Mouse (Mus musculus): ENCODE results near the gene Anks1b. TPM values are rescaled to one million over a fixed set of nuclear protein-coding genes. Genes with fewer than 3 reads are reported as not detected.

Gene Anks1b
- polyA plus RNA-seq, 2 experiments from 2014 or later: 0.19 TPM; not detected in 1

DNA sequence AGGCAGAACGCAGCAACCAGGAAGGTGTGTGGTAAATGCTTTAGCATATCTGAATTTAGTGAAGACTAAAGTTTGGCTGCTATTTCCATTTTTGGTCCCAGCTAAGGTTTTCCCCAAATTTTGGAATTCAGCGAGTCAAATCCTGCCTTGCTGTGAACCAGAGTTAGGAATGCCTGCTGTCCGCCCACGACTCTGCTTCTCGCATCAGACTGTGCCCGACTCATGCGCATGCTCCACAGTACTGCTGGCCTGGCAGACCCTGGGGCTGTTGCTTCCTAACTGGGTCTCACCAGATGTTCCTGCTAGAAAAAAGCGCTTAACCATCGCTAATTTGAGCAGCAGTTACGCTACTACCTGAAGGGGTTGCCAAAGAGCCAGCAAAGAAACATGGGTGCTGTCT is 801.1 kb downstream of the Anks1b start:
- ATAC-seq: no peak

- ATAC-seq: no peak
Observed at GRCm38 (mm10) chr10:90677421-90677820, 804.1 kb downstream of the Anks1b start.

DNA sequence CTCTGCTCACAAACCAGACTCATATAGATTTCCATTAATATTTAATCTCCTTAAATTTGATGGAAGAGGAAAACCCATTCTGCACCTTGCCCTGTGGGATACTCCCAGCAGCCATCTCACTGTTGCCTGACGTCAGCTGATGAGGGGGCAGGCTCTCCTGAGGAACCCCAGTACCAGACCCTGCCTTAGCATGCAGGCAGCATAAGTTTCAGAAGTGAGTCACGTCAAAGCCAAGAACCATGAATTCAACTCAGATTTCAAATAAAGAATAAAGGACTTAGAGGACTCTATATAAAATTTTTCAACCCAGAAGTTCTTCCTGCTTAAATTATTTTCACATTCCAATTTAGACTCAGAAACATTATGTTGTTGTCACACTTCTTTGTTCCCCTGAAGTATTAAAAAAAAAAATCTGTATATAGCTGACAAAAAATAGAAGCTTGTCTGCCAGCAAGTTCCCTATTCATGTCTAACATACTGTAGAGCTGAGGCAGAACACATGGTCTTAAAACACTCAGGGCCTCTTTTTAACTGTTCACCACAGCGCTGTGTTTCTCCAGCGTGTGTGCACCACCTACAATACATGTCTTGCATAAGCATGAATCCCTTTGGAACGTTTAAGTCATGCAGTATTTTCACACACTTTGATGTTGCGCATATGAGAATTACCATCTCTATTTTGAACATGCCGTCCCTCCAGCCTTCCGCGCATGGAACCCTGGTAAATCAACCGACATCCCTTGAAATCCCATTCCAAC is 806.6 kb downstream of the Anks1b start:
- no peak for ATAC-seq

DNA sequence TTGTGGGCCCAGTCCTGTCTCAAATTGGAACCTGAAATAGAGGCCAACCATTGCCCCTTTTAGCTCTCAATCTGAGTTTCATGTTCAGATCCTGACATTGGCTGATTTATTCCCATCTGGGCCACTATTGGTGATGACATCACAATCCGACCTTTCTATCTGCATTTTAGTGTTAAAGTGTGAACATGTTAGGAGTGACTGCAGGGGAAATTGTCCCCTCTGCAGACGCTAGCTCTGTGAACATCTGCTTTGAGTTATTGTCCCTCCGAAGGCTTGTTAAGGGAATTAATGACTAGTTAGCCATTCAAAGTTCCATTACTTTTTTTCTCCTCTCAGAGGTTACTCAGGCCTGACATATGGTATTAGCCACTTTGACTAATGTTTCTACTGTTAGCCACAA is 810.5 kb downstream of the Anks1b start:
- no peak for ATAC-seq

GRCm38 (mm10) chr10:90685367-90685766 is 812.1 kb downstream of the Anks1b start:
- no peak for ATAC-seq

DNA sequence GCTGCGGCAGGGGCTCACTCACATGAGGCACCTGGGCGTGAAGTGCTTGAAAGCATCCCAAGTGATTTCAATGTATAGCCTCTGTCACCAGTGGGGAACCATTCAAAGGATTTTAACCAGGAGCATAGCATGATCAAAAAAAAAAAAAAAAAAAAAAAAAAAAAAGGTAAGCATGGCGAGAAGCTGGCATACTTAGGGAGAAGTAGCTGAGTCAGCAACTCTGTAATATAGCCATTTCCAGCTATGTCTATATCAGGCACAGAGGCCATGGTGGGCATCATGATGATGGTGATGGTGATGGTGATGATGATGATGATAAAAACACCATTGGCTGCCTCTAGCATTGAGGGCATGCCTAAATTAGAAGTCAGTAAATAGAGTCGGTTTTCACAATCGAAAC is 814.8 kb downstream of the Anks1b start:
- no peak for ATAC-seq

DNA sequence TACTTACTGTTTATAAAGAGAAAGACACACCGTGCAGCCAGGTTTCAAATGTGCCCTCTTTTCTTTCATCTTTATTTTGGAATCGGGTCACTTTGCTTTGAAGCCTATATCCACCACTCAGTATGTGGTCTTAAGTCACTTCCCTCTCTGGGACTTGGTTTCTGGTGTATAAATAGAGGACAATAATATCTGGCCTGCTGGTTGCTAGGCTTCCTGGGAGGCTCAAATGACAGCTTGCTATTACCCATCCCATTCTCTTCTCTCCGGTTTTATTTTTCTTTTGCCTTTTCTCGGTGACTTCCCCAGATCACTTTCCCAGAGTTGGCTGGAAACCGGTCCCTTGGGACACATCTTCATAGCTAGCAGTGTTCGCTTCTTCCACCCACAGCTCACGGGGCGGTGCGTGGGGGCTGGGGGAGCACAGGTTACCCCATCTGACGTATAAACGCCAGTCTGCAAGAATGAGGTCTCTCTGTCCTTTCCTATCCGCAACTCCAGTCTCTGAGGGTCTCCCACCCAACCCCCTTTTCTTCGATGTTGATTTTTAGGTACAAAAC is 815.5 kb downstream of the Anks1b start:
- no peak for ATAC-seq

DNA sequence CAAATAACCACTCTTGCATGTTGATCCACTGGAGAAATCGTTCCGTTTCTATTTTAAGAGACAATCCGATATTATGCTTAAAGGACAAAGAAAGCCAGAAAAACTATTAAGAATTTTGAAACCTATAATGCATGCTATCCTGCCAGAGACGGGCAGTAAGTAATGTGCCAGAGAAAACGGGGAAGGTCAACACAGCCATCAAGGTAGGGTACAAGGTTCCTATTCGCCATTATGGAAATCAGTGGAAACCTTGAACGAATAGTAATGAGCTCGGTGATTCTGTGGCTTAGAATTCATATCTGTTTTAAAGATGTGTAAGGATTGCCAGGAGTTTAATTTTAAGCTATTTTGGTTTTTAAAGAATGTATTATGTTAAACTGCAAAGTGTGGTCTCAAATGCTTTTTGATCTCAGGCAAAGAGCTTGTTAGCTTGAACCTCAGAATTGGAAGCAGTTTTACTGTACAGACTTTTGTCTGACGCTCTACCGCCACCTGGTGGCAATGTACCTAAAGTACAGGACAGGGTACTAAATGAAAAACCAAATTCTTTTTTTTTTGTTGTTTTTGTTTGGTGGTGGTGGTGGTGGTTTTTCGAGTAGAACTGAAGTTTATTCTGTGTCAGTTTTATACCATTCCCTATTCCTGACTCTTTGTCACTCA is 816.7 kb downstream of the Anks1b start:
- ATAC-seq: peak; percentile 46

- ATAC-seq: no peak
Observed at GRCm38 (mm10) chr10:90696687-90697086, 823.4 kb downstream of the Anks1b start.

DNA sequence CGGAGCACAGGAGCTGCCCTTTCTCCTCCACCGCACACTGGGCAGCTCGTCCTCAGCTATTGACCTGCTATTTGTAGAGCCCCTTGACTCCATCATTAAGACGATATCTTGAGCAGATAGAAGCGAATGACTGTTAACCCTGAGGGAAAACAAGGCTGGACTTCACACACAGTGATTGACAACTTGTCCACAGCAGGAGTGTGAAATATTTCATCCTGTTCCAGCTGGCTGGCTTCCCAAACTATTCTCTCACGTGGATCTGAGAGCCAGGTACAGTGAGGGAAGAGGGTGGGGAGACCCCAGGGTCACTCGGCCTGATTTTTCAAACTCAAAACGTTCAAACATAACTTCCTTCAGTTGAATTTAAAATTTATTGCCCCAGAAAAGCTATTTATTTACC is 824.1 kb downstream of the Anks1b start:
- no peak for ATAC-seq

DNA sequence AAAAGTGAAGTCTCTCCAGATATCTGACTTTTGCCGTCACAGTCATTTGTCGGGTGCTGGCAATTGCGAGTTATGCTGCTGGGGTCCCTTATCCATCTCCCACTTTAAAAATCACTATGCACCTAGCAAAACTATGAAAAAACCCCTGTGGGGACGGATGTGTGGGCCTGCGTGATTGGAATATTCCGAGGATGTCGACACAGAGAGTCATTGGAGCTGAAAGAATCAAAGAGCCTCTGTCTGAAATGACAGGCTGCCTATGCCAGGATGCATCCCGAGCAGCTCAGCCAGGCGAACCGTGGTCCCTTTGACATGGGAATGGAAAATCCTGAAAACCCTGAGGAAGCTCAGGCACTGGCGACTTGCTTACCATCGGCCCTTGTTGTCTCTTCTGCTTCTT is 825.9 kb downstream of the Anks1b start:
- no peak for ATAC-seq

DNA sequence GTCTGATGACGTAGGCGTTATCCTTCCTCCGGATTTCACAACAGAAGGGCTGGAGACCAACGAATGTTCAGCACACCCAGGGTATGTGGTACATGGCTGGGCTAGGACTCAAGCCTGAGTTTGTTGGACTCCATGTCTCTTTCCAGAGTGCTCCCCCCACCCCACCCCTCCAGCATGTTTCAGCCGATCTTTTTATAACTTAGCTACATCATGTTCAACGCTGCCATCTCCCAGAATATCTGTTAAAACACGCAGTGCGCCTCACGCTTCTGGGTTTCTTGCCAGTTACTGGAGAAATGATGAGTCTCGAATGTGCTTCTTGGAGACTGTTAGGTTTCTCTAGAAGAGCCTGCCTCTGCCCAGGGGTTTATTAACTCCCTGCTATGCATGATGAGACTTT is 831.3 kb downstream of the Anks1b start:
- ATAC-seq: no peak

- ATAC-seq: no peak
Observed at GRCm38 (mm10) chr10:90708822-90709601, 835.7 kb downstream of the Anks1b start.

- no peak for ATAC-seq
Observed at GRCm38 (mm10) chr10:90709602-90709931, 836.3 kb downstream of the Anks1b start.

- no peak for ATAC-seq
Observed at GRCm38 (mm10) chr10:90717961-90718360, 844.7 kb downstream of the Anks1b start.

GRCm38 (mm10) chr10:90718684-90719083 is 845.4 kb downstream of the Anks1b start:
- no peak for ATAC-seq

DNA sequence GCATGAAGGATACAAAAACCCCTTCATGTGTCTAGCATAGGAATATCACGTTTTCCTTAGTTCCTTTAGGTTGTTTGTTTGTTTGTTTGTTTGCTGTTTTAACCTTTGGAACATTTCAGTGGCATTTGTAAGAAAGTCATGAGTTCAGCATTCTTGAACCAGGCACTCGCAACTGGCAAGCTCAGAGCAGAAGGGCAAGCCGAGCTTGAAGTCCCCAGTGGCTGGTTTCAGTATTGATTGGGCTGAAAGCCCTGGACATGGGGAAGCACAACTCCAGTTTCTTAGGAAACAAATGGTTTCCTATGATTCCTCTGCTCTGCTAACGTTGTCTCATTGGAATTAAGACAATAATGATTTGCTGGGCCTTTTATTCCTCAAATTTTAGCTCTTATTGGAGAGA is 846.7 kb downstream of the Anks1b start:
- no peak for ATAC-seq

GRCm38 (mm10) chr10:90723071-90723494 is 849.8 kb downstream of the Anks1b start:
- ATAC-seq: no peak

DNA sequence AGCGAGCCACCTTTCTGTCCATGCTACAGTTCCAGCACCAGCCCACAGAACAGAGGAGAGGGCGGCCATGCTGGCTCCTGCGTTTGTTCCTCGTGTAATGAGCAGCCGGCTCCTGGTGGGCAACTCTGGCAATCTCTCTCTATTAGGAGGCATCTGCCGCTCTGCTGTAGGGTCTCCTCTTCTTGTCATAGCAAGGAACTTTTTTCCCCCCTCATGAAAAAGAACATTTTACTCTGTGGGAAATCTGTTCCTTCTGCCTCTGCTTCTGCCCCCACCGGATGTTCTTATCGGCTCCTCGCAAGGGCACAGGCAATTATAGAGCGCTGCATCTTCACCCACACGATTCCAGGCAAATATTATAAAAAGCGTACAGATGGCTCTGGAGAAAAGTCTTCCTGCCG is 850.6 kb downstream of the Anks1b start:
- no peak for ATAC-seq

DNA sequence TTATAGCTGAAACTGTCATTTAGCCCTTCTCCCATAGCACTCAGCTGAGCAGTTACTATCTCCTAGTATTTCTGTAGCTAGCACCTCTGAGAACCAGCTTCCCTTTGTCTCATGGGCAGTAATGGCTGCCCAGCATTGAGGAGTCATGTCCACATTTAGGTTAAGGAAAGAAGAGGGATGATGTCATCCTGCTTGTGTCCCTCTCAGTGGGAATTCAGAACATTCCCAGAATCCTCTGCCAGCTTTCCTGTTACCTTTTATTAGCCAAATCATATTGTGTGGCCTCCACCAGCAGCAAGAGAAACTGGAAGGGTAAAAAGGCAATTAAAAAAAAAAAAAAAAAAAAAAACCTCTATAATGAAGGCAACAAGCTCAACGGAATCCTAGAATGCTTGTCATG is 851.6 kb downstream of the Anks1b start:
- no peak for ATAC-seq

- peak; percentile 68 for ATAC-seq
Observed at GRCm38 (mm10) chr10:90728401-90729358, 855.4 kb downstream of the Anks1b start.

DNA sequence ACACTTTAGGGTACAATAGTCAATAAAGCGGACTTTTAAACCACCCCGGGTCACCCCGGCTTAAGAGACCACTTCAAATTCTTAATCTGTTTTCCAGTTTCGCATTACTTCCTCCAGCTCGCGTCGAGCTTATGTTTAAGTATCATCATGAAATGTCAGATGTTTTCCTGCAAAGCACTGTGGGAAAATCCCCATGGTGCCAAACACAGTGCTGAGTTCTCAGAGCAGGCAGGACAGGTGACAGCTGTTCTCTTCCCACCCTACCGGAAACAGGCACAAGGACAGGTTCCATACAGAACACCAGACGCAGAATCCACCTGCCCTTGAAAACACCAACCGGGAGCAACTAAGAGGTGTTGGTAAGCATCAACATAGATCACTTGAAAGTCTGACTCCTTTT is 856.2 kb downstream of the Anks1b start:
- no peak for ATAC-seq
